ENCODE assay signal across 12 mouse cellular contexts in the genomic region with DNA sequence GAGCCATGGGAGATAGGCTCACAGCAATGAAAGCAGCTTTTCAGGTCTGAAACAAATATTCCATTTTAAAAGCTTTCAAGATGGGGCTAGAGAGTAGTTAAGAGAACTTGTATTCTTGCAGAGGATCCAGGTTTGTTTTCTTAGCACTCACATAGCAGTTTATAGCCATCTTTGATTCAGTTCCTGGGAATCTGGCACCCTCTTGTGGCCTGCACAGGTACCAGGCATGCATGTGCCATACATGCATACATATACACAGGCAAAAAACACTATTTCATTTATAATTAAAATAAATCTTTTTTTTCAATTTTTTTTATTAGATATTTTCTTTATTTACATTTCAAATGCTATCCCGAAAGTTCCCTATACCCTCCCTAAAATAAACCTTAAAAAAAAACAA. TPM values are rescaled to one million over a fixed set of nuclear protein-coding genes. Genes with fewer than 3 reads are reported as not detected.
DNase-seq lines count a peak whose midpoint lies in the region; ATAC-seq and TF ChIP-seq lines count a peak whose summit lies in the region.
"Had no signal": no experiment of that assay in that cellular context is flagged by ENCODE, and none has a peak within 500 bp of the region (broad histone marks: within the 10 kb centered on the region; RNA-seq: fewer than 3 reads in every experiment).

No protein-coding gene starts in this region.

- H3K27ac ChIP-seq in layer of hippocampus, adult 2 months = no peak overlapping the region
- no peak overlapping the region for H3K27ac ChIP-seq in MEL (ENCODE audit: control insufficient read depth, low read depth, low read length)
- H3K27ac ChIP-seq: forebrain, embryonic 10.5 days; kidney, embryonic 15.5 days; neural tube, embryonic 12.5 days had no signal

- H3K36me3 ChIP-seq in MEL (ENCODE audit: control insufficient read depth in 1 of 2, insufficient read depth in 2 of 2, low read length in 2 of 2) = peaks cover 0 to 59% of the 10 kb centered on the region in 2 experiments; a peak in 2 of 4 replicates

- no peaks in the 10 kb centered on the region for H3K9me3 ChIP-seq in MEL (replicated peaks; ENCODE audit: insufficient read depth, low read length)

- TF ChIP-seq POLR2A in MEL (IDR thresholded peaks at IDR 0.05; ENCODE audit: control insufficient read depth in 1 of 2, insufficient read depth in 1 of 2, low read depth in 1 of 2, low read length in 2 of 2, poor library complexity in 1 of 2) = no peak

- H3K4me3 ChIP-seq in layer of hippocampus, adult 2 months = no peak overlapping the region
- H3K4me3 ChIP-seq in MEL (ENCODE audit: control insufficient read depth in 1 of 2, insufficient read depth in 1 of 2, low read depth in 2 of 2, low read length in 2 of 2) = no peak overlapping the region
- H3K4me3 ChIP-seq: forebrain, embryonic 10.5 days; kidney, embryonic 15.5 days; neural tube, embryonic 12.5 days had no signal

- TF ChIP-seq EP300 in MEL (IDR thresholded peaks at IDR 0.05; ENCODE audit: low read depth in 1 of 2, low read length in 2 of 2) = no peak

- H3K9ac ChIP-seq in MEL (ENCODE audit: control insufficient read depth, low read depth, low read length, poor library complexity, severe bottlenecking) = no peak overlapping the region
- H3K9ac ChIP-seq: kidney, embryonic 15.5 days; neural tube, embryonic 12.5 days had no signal

- peaks cover 3% of the 10 kb centered on the region; the same call in 1 of the 2 replicates for H3K79me2 ChIP-seq in MEL (ENCODE audit: control insufficient read depth, insufficient read depth, low read length, poor library complexity)

- peak; percentile 75 for ATAC-seq in megakaryocyte progenitor cell, adult 5-6 weeks (replicated peaks; ENCODE audit: poor library complexity)

- no peaks in the 10 kb centered on the region for H3K27me3 ChIP-seq in MEL (ENCODE audit: control insufficient read depth in 1 of 2, insufficient read depth in 2 of 2, low read length in 2 of 2)
- H3K27me3 ChIP-seq: kidney, embryonic 15.5 days; neural tube, embryonic 12.5 days had no signal

- no peak for DNase-seq in layer of hippocampus, adult 2 months (ENCODE audit: low spot score in 2 of 2)
- DNase-seq in layer of hippocampus, adult 18-20 months (ENCODE audit: low spot score in 2 of 2) = no peak
- DNase-seq in CD4-positive helper T cell, adult 2 months (ENCODE audit: low read depth, low spot score) = peak; percentile 46
- peak; percentile 75 for DNase-seq in MEL (ENCODE audit: low read depth, low spot score)
- no peak for DNase-seq in left cerebral cortex, adult 8-10 months (ENCODE audit: low spot score in 2 of 2)
- DNase-seq in cerebellum, postnatal 4 days (ENCODE audit: low spot score in 2 of 2) = no peak
- DNase-seq: cerebellum, adult 8-10 months; left cerebral cortex, postnatal 4 days had no signal

- H3K4me1 ChIP-seq in MEL (ENCODE audit: control insufficient read depth in 1 of 2, insufficient read depth in 2 of 2, low read length in 2 of 2) = no peaks in the 10 kb centered on the region
- H3K4me1 ChIP-seq: forebrain, embryonic 10.5 days; kidney, embryonic 15.5 days; neural tube, embryonic 12.5 days had no signal

- TF ChIP-seq RAD21 in MEL (IDR thresholded peaks at IDR 0.05; ENCODE audit: low read depth, low read length) = peak; percentile 68

- peak; percentile 74 for TF ChIP-seq CTCF in layer of hippocampus, adult 2 months (conservative IDR thresholded peaks at IDR 0.05)
- TF ChIP-seq CTCF in MEL (IDR thresholded peaks at IDR 0.05 in 2 of 3, conservative IDR thresholded peaks at IDR 0.05 in 1 of 3; ENCODE audit: control insufficient read depth in 1 of 3, insufficient read depth in 1 of 3, low read depth in 2 of 3, low read length in 3 of 3, poor library complexity in 1 of 3, severe bottlenecking in 1 of 3) = peak; percentile 61 to 78 (median 76)

TF ChIP-seq in MEL, 35 proteins besides CTCF, POLR2A, EP300 and RAD21:
- TF ChIP-seq GATA1 (IDR thresholded peaks at IDR 0.05; ENCODE audit: low read depth, low read length) (no peak), MXI1 (IDR thresholded peaks at IDR 0.05; ENCODE audit: low read depth, low read length) (no peak), MYC (IDR thresholded peaks at IDR 0.05; ENCODE audit: low read depth, low read length) (peak; percentile 44; the same call in 1 of the 2 replicates), SMC3 (IDR thresholded peaks at IDR 0.05; ENCODE audit: low read depth, low read length) (peak; percentile 66), ZC3H11A (IDR thresholded peaks at IDR 0.05; ENCODE audit: low read depth, low read length) (0 out of 2 replicates have a peak, but pooled peaks have one; percentile 7), ZNF384 (IDR thresholded peaks at IDR 0.05; ENCODE audit: low read depth, low read length) (peak; percentile 36; the same call in 1 of the 2 replicates)

RNA-seq across cellular contexts. Expression of a gene that starts 9.0 kb away (rescaled TPM):
- total RNA-seq in layer of hippocampus, adult 2 months (2021) = 10 to 100 TPM; 33.5 to 36.1 TPM
- 10 to 100 TPM; 26.2 to 31.1 TPM for total RNA-seq in layer of hippocampus, adult 18-20 months (2021)
- 268 and 308 TPM in 2 replicates for total RNA-seq in MEL (2012; rRNA removed)
- 100 to 1,000 TPM in 1 of 2 experiments, not detected in 1; 205 TPM for polyA plus RNA-seq in MEL (2012; ENCODE audit: insufficient read depth in 1 of 2, insufficient read length in 2 of 2, low read depth in 1 of 2, low replicate concordance in 2 of 2, missing spikeins in 1 of 2)
- total RNA-seq in megakaryocyte progenitor cell, adult 5-6 weeks (2015) = 45.5 and 45.7 TPM in 2 replicates
- 151 and 191 TPM in 2 replicates for total RNA-seq in megakaryocyte progenitor cell, adult 5-6 weeks (2017)
- total RNA-seq in left cerebral cortex, adult 8-10 months (2022) = 10 to 100 TPM; 24.2 to 34.4 (median 29.6) TPM

RNA-seq across cellular contexts. Expression of a gene that starts 9.1 kb away (rescaled TPM):
- 100 to 1,000 TPM; 160 to 176 TPM for total RNA-seq in layer of hippocampus, adult 2 months (2021)
- 100 to 1,000 TPM; 189 to 196 TPM for total RNA-seq in layer of hippocampus, adult 18-20 months (2021)
- total RNA-seq in MEL (2012; rRNA removed) = 426 and 451 TPM in 2 replicates
- polyA plus RNA-seq in MEL (2012; ENCODE audit: insufficient read depth in 1 of 2, insufficient read length in 2 of 2, low read depth in 1 of 2, low replicate concordance in 2 of 2, missing spikeins in 1 of 2) = 100 to 1,000 TPM; 112 to 290 TPM
- 52.0 and 54.1 TPM in 2 replicates for total RNA-seq in megakaryocyte progenitor cell, adult 5-6 weeks (2015)
- total RNA-seq in megakaryocyte progenitor cell, adult 5-6 weeks (2017) = 110 and 120 TPM in 2 replicates
- total RNA-seq in left cerebral cortex, adult 8-10 months (2022) = 100 to 1,000 TPM; 185 to 217 (median 197) TPM

RNA-seq across cellular contexts. Expression of a gene that starts 25.9 kb away (rescaled TPM):
- 10 to 100 TPM; 32.8 to 34.4 TPM for total RNA-seq in layer of hippocampus, adult 2 months (2021)
- total RNA-seq in layer of hippocampus, adult 18-20 months (2021) = 10 to 100 TPM; 23.9 to 26.3 TPM
- 116 and 131 TPM in 2 replicates for total RNA-seq in MEL (2012; rRNA removed)
- polyA plus RNA-seq in MEL (2012; ENCODE audit: insufficient read depth in 1 of 2, insufficient read length in 2 of 2, low read depth in 1 of 2, low replicate concordance in 2 of 2, missing spikeins in 1 of 2) = 100 to 1,000 TPM in 1 of 2 experiments, not detected in 1; 123 TPM
- total RNA-seq in megakaryocyte progenitor cell, adult 5-6 weeks (2015) = 62.9 and 63.5 TPM in 2 replicates
- total RNA-seq in megakaryocyte progenitor cell, adult 5-6 weeks (2017) = 216 and 275 TPM in 2 replicates
- 10 to 100 TPM; 12.2 to 20.5 (median 19.4) TPM for total RNA-seq in left cerebral cortex, adult 8-10 months (2022)

RNA-seq across cellular contexts. Expression of a gene that starts 29.6 kb away (rescaled TPM):
- total RNA-seq in layer of hippocampus, adult 2 months (2021) = under 1 TPM; 0.15 to 0.34 TPM
- under 1 TPM; 0.13 to 0.15 TPM for total RNA-seq in layer of hippocampus, adult 18-20 months (2021)
- 4.3 and 4.6 TPM in 2 replicates for total RNA-seq in MEL (2012; rRNA removed)
- polyA plus RNA-seq in MEL (2012; ENCODE audit: insufficient read depth in 1 of 2, insufficient read length in 2 of 2, low read depth in 1 of 2, low replicate concordance in 2 of 2, missing spikeins in 1 of 2) = 1 to 10 TPM in 1 of 2 experiments, not detected in 1; 8.9 TPM
- 2.2 and 2.3 TPM in 2 replicates for total RNA-seq in megakaryocyte progenitor cell, adult 5-6 weeks (2015)
- total RNA-seq in megakaryocyte progenitor cell, adult 5-6 weeks (2017) = 1.6 and 1.7 TPM in 2 replicates
- total RNA-seq in left cerebral cortex, adult 8-10 months (2022) = under 1 TPM in 3 of 4 experiments, not detected in 1; 0.14 to 0.17 (median 0.16) TPM

RNA-seq across cellular contexts. Expression of a gene that starts 30.1 kb away (rescaled TPM):
- total RNA-seq in layer of hippocampus, adult 2 months (2021) = 10 to 100 TPM; 69.8 to 71.1 TPM
- total RNA-seq in layer of hippocampus, adult 18-20 months (2021) = 10 to 100 TPM; 65.8 to 68.2 TPM
- total RNA-seq in MEL (2012; rRNA removed) = 56.1 and 62.6 TPM in 2 replicates
- polyA plus RNA-seq in MEL (2012; ENCODE audit: insufficient read depth in 1 of 2, insufficient read length in 2 of 2, low read depth in 1 of 2, low replicate concordance in 2 of 2, missing spikeins in 1 of 2) = 10 to 100 TPM in 1 of 2 experiments, not detected in 1; 57.7 TPM
- 39.8 and 47.9 TPM in 2 replicates for total RNA-seq in megakaryocyte progenitor cell, adult 5-6 weeks (2015)
- 68.8 and 101 TPM in 2 replicates for total RNA-seq in megakaryocyte progenitor cell, adult 5-6 weeks (2017)
- total RNA-seq in left cerebral cortex, adult 8-10 months (2022) = 10 to 100 TPM; 64.8 to 69.6 (median 68.7) TPM

Comparison
In these comparisons a context has a peak if more than half of its experiments do, and no peak if none do; other contexts are left out.
1. DNase-seq: peak in CD4-positive helper T cell, adult 2 months (single experiment) and MEL (single experiment); none in layer of hippocampus, adult 2 months (0 of 2), layer of hippocampus, adult 18-20 months (0 of 2), left cerebral cortex, adult 8-10 months (0 of 2) and cerebellum, postnatal 4 days (0 of 2).